Mouse (Mus musculus) right cerebral cortex, adult 18-20 months (tissue): Measurements from ENCODE around the gene Ms4a5.
"Not testable (repeated sequence)": the region's sequence is repeated elsewhere in the genome, so short reads cannot be mapped to it uniquely, and the experiment has no call there.

ENCODE experiments used
- DNase-seq: peaks from one replicate; pipeline ENCODE4 v3.0.0; 2022; ENCODE audit warnings: mixed read lengths

Ms4a5 gene

GRCm38 (mm10) chr19:11283773-11284172 lies at the start of gene Ms4a5:
TSS of gene Ms4a5 (minus strand) at chr19:11283873.
- DNase-seq = no peak

- no peak for DNase-seq
Measured at GRCm38 (mm10) chr19:11321123-11321522, 37.5 kb upstream of the Ms4a5 start.

DNA sequence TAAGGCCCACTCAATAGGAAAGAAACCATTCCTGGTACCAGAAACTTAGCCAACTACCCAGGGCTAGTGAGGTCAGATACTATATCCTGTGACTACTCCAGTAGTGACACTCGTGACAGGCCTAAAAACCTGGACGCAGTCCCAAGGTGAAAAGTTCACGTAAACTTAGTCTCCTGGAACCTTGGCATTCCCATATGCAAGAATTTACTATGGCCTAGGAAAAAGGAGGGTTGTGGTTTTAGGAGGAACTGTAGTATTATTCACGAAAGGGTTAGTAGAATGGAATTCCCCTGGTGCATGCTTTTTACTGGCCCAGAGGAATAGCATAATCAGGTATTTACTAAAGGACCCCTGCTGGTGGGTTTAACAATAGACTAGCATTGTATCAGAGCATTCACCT lies 33.1 kb upstream of the Ms4a5 start:
- no peak for DNase-seq

- no peak for DNase-seq
Measured at GRCm38 (mm10) chr19:11314354-11314753, 30.7 kb upstream of the Ms4a5 start, which contains the start of gene Ms4a14. TSS of gene Ms4a14 (minus strand) at chr19:11314454.

- no peak for DNase-seq
Measured at GRCm38 (mm10) chr19:11308888-11309287, 25.2 kb upstream of the Ms4a5 start.

DNA sequence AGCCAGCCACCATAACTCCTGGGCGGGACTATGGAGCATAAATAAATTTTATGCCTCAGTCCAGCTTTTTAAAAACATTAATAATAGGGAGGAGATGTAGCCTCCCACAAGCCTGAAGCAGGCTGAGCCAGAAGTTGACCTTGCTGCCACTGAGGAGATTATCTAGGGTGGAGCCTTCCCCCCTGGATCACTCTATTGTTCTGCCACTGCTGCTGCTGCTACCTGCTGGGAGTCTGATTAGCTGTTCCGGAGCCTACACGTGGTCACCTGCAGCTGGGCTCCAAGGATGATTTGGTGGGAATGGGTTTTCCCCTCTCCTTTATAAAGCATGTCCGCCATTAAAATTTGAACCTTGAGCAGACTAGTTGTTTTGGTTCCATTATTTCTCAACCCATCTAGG lies 15.9 kb upstream of the Ms4a5 start:
- not testable (repeated sequence) for DNase-seq

GRCm38 (mm10) chr19:11298939-11299338 lies 15.3 kb upstream of the Ms4a5 start:
- DNase-seq = no peak

DNA sequence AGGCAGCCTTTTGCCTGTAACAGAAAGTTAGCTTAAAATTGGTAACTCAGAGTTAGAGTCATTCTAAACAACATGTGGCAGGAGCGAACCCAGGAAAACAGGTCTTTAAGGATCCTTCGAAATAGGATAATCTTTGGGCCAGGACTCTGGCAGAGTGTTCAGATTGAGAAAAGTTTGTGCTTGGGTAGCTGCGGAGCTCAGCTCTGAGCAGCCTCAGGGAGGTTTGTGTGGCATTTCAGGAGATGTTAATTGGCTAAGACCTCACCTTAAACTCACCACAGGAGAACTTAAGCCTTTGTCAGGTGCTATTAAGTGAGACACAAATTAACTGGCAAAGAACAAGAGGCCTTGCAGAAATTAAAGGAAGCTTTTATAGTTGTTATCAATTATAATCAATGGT lies 9.9 kb upstream of the Ms4a5 start:
- DNase-seq = not testable (repeated sequence)

- peak; percentile 0 for DNase-seq
Measured at GRCm38 (mm10) chr19:11292990-11293389, 9.3 kb upstream of the Ms4a5 start.

DNA sequence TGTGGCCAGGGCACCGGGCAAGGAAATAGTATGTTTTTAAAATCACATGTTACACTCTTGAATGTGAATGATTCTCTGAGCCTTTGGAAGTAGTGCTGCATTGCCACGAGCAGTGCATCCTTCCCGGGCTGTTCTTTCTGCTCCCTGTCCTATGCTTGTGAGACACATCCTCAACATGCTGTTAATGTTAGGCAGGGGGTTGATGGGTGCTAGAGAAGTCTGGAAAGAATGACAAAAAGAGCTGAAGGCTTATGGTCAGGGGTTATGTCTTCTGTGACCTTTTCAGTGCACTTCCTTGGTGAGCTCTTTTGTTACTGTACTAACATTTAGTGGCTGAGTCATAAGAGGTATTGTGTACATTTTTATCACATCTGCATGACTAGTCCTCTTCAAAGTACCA lies 3.5 kb downstream of the Ms4a5 start:
- no peak for DNase-seq

DNA sequence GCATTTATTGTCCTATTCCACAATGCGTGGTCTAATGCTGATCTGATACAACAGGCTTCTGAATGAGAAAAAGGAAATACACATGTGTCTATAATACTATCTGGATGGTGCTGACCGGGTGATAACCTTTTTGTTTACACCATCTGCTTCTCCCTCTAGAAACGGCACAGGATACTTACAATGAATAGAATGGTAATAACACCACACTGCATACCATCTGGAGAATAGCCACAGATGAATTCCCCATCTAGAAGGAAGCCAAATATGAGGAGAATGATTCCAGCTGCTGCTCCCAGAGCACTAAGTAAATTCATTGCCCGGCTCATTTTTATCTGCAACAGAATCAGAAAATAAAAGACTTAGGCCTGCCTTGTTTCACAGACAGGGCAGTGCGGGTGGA lies 7.2 kb downstream of the Ms4a5 start:
- no peak for DNase-seq

- DNase-seq = no peak
Measured at GRCm38 (mm10) chr19:11266956-11267355, 16.7 kb downstream of the Ms4a5 start.

DNA sequence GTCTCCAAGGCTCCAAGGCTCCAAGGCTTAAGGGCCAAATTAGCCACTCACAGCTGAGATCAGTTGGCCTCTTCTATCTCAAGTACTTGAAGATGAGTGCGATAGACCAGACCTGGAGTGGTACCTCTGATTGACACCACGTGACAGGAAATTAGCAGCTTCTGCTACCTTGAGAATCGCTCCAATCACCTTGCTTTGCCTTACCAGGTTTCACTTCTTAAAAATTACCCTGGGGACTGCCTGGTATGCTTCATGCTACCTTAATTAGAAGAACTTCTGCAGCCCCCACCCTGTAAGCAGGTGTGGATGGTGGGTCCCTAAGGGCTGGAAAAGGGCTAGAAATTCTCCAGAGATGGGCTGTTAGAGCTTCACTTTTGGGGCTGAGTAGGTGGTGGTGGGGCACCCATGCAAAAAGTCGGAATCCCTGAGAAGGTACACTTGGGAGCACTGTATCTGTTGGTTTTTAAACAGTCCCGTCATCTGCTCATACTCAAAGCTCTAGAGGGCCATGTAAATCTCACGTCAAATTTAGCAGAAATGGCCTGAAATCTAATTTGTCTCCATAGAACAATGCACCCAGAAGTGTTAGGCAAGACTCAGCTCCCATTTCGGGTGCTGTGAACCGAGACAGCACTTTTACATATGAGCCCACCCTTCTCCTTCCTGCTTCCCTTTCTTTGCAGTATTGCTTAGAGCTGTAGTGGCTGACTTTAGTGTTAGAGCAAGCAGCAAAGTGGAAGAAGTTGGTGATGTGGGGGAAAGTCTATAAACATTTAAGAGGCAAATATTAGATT lies 17.4 kb downstream of the Ms4a5 start, which contains the start of gene Ms4a1:
Gene Ms4a1 (minus strand): TSS at position 190 of the 794 bp plus-strand sequence.
- DNase-seq = no peak

- no peak for DNase-seq
Measured at GRCm38 (mm10) chr19:11264602-11265185, 19.0 kb downstream of the Ms4a5 start.

DNA sequence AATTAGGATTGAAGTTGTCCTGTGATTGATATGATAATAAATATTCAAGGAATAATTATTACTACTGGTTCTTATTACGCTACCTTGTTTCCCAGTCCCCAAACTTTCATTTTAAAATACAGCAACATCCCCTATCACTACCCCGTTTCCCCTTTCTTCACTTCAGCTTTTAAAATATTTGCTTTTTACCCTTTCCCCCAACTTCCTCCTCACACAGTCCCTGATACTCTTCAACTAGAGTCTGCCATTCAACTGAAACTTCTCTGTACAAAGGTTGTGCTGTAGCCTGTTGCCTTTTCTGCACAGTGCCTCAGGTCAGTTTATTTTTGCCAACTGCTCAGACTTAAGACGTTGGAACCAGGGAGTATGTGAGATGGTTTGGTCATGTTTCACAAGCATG lies 20.1 kb downstream of the Ms4a5 start:
- no peak for DNase-seq

- DNase-seq = not testable (repeated sequence)
Measured at GRCm38 (mm10) chr19:11262932-11263331, 20.7 kb downstream of the Ms4a5 start.

- DNase-seq = no peak
Measured at GRCm38 (mm10) chr19:11261522-11261921, 22.2 kb downstream of the Ms4a5 start.

- no peak for DNase-seq
Measured at GRCm38 (mm10) chr19:11244230-11244629, 39.4 kb downstream of the Ms4a5 start.

DNA sequence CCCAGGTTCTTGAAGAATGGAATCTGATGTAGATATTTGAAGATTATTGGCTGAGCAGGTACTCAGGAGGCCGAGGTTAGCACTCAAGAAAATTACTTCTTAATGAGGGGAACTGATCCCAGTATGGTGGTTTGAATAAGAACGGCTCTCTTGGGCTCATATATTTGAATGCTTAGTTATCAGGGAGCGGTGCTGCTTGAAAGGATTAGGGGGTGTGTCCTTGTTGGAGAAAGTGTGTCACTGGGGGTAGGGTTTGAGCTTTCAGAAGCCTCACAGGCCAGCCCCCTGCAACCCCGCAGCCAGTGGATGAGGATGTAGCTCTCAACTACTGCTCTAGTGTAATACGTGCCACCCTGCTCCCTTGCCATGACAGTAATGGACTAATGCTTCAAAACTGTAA lies 41.1 kb downstream of the Ms4a5 start:
- DNase-seq = no peak

DNA sequence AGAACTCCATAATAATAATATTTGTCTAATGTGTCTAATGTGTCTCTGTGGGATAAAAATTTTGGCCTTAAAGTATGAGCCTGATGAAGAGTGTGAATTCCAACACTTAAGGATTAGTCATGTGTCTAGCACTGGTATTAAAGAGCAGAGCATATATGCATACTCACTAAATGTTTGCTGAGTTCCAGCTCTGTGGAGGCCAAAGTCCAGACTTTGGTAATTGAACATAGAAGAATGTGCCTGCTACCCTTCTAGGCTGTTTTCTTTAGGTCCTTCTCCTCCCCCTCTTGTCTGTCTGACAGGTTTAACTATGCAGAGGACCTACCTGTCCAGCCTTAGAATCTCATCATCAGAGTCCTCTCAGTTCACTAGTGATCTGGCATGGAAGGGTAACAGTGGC lies 47.9 kb downstream of the Ms4a5 start:
- no peak for DNase-seq

DNA sequence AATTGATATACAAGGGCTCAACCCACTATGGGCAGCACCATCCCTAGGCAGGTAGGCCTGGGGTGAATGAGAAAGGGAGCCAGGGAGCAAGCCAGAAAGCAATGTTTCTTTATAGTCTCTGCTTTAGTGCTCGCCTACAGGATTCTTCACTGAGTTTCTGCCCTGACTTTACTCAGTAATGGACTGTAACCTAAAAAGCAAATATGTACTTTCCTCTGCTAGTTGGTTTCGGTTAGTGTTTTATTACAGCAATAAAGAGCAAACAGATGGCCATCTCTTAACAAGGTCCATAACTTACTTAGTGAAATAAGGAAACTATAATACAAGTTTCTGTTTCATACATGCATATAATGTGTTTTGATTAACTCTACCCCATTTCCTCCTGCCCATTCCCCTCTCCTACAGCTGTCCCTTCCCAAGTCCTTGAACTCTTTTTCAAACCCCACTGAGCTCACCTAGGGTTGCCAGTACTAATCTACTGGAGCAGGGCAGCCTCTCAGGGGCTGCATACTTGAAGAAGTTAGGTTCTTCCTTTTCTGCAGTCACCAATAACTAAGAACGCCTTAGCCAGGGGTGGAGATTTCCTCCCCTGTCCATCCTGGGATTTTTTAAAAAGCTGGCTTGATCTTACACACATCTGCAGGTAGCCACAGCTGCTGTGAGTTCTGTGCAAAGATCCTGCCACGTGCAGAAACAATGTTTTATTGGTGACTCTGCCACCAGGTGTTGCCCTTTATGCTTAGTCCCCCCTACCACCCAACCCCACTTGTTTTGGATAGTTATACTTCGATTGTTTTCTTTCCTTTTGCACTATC lies 48.5 kb downstream of the Ms4a5 start:
- no peak for DNase-seq

DNA sequence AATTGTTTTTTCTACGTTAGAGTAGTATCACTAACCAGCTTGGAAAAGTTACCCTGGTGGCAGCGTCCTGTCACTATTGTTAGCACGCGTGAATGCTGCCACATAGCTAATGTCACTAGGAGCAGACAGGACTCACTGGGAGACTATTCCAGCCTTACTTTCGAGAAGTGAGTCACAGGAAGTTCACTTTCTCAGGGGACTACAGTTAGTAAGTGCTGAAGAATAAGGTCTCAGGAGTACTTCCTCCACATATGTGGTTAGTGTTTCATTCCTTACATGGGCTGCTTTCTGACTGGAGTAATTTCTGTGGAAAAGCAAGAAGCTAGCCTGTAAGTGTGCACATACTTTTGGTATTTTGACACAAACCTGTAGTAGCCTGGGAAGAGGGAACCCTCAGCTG lies 49.4 kb downstream of the Ms4a5 start:
- DNase-seq = no peak

- no peak for DNase-seq
Measured at GRCm38 (mm10) chr19:11232348-11232747, 51.3 kb downstream of the Ms4a5 start, which contains the start of gene Ms4a12. TSS of gene Ms4a12 (minus strand) at chr19:11232448.
